Mouse (Mus musculus) cortical plate, adult 2 months (tissue): ENCODE results near the gene Trp53rkb.

Experiments
- CTCF ChIP-seq: fragments of 200-500 bp; IDR thresholded peaks from 2 replicates; pipeline ENCODE4 v1.5.1; 2011; ENCODE audit warnings: mild to moderate bottlenecking, control low read depth, low read length; ENCODE audit not compliant: insufficient read depth; ENCODE audit errors: extremely low read depth
- POLR2A ChIP-seq: fragments of 200-500 bp; IDR thresholded peaks from 2 replicates; pipeline ENCODE4 v1.6.1; 2011; ENCODE audit warnings: mild to moderate bottlenecking, low read length, control low read depth; ENCODE audit not compliant: insufficient read depth; ENCODE audit errors: extremely low read depth

DNA sequence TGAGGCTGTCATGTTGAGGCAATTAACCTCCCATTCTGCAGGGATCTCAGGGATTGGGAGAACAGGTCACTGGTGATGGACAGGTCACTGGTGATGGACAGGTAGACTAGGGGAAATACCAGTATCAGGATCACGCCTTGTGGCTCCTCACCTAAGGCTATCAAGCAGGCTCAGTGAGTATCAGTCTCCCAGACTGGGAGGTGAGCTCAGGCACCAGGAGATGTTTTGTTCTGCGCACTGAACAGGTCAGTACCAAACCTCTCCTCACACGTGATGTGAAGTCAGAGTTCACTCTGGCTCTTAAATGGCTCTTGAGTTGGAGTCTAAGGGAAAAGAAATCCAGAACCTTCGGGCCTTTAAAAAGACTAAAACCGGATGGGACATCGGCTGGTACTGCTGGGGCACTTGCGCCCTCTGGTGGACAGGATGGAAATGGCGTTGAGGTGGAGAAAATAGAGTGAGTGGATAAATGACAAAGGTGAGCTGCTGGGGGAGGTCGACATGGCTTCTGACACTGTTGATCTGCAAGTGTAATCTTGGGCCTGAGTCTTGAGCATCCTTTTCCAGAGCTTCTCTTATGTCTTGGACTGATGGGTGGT, 11.3 kb upstream of the Trp53rkb start:
- TF ChIP-seq POLR2A (no peak), CTCF (peak; percentile 93)
